Mouse (Mus musculus) myocyte (in vitro differentiated cells): ENCODE measurements at regions not wholly inside any gene's neighbourhood (a gene's known extent, or its start where the extent isn't known, plus 50 kb on each side); places are given as distances from the start of the nearest gene placed in this dataset.

Experiments
- H3K27me3 ChIP-seq: one replicate; pipeline ENCODE4 v1.6.1; 2011; ENCODE audit not compliant: control insufficient read depth, insufficient read depth, insufficient read length
- H3K36me3 ChIP-seq: one replicate; pipeline ENCODE4 v1.6.1; 2011; ENCODE audit not compliant: control insufficient read depth, insufficient read depth
- H3K4me2 ChIP-seq: one replicate; pipeline ENCODE4 v1.6.1; 2011; ENCODE audit warnings: low read depth, control low read depth
- H3K4me3 ChIP-seq: one replicate; pipeline ENCODE4 v1.5.1; 2011; ENCODE audit warnings: mild to moderate bottlenecking, control low read depth, moderate library complexity
- H3K79me2 ChIP-seq: one replicate; pipeline ENCODE4 v1.6.1; 2011; ENCODE audit not compliant: control insufficient read depth, insufficient read depth
- H3ac ChIP-seq: one replicate; pipeline ENCODE4 v1.6.1; 2011; ENCODE audit not compliant: control insufficient read depth, insufficient read length
- CEBPB ChIP-seq: IDR thresholded peaks from 2 replicates; pipeline ENCODE4 v1.6.1; 2011; ENCODE audit warnings: mild to moderate bottlenecking, moderate library complexity; ENCODE audit not compliant: poor library complexity, insufficient read depth, severe bottlenecking
- E2F4 ChIP-seq: IDR thresholded peaks from one replicate; pipeline ENCODE4 v1.6.1; 2011; ENCODE audit warnings: mild to moderate bottlenecking, control low read depth, moderate library complexity; ENCODE audit not compliant: insufficient read depth
- MAX ChIP-seq: IDR thresholded peaks from one replicate; pipeline ENCODE4 v1.6.1; 2011; ENCODE audit warnings: low read depth, mild to moderate bottlenecking, control low read depth
- MYOD1 ChIP-seq, 3 experiments: IDR thresholded peaks; one replicate each; pipeline ENCODE4 v1.6.1; 2011; ENCODE audit warnings: control low read depth in 2 of 3, low read depth in 2 of 3, mild to moderate bottlenecking in 2 of 3, moderate library complexity in 1 of 3; ENCODE audit not compliant: insufficient read length in 2 of 3, control insufficient read depth in 1 of 3
- MYOG ChIP-seq, 3 experiments: IDR thresholded peaks; one replicate each; pipeline ENCODE4 v1.6.1; 2011; ENCODE audit warnings: control low read depth in 2 of 3, low read depth in 2 of 3, mild to moderate bottlenecking in 2 of 3; ENCODE audit not compliant: insufficient read length in 2 of 3, control insufficient read depth in 1 of 3, insufficient read depth in 1 of 3
- POLR2A ChIP-seq: IDR thresholded peaks from one replicate; pipeline ENCODE4 v1.6.1; 2011; ENCODE audit warnings: low read depth, mild to moderate bottlenecking, control low read depth, moderate library complexity; ENCODE audit not compliant: insufficient read length
- POLR2AphosphoS2 ChIP-seq: IDR thresholded peaks from one replicate; pipeline ENCODE4 v1.6.1; 2011; ENCODE audit warnings: low read depth, control low read depth; ENCODE audit not compliant: insufficient read length
- REST ChIP-seq: IDR thresholded peaks from one replicate; pipeline ENCODE4 v1.6.1; 2011; ENCODE audit warnings: mild to moderate bottlenecking, control low read depth, moderate library complexity; ENCODE audit not compliant: insufficient read depth, insufficient read length
- SRF ChIP-seq: IDR thresholded peaks from one replicate; pipeline ENCODE4 v1.6.1; 2011; ENCODE audit warnings: low read depth; ENCODE audit not compliant: control insufficient read depth, insufficient read length
- TCF12 ChIP-seq: IDR thresholded peaks from one replicate; pipeline ENCODE4 v1.6.1; 2011; ENCODE audit warnings: mild to moderate bottlenecking, control low read depth; ENCODE audit not compliant: poor library complexity, insufficient read depth, severe bottlenecking
- TCF3 ChIP-seq: IDR thresholded peaks from one replicate; pipeline ENCODE4 v1.6.1; 2011; ENCODE audit warnings: low read depth, control low read depth; ENCODE audit not compliant: insufficient read length
- USF1 ChIP-seq: IDR thresholded peaks from one replicate; pipeline ENCODE4 v1.6.1; 2011; ENCODE audit warnings: low read depth, mild to moderate bottlenecking, control low read depth, moderate library complexity

- Histone ChIP-seq H3K27me3 (no peaks in the 10 kb centered on the region), H3K4me3 (no peak overlapping the region), H3K79me2 (no peaks in the 10 kb centered on the region), H3K4me2 (no peak overlapping the region), H3K36me3 (no peaks in the 10 kb centered on the region), H3ac (no peak overlapping the region)
- TF ChIP-seq POLR2AphosphoS2 (no peak), POLR2A (no peak), E2F4 (no peak), MYOD1 (IDR thresholded peaks at IDR 0.05; ENCODE audit: control insufficient read depth in 1 of 3, insufficient read length in 2 of 3, low read depth in 2 of 3) (no peak), MAX (no peak), REST (no peak), CEBPB (no peak), TCF3 (no peak), SRF (no peak), MYOG (IDR thresholded peaks at IDR 0.05; ENCODE audit: control insufficient read depth in 1 of 3, insufficient read depth in 1 of 3, insufficient read length in 2 of 3, low read depth in 2 of 3) (no peak), TCF12 (no peak)
These were observed 157.0 kb upstream of the Pgrmc2 start for GRCm38 (mm10) chr3:41239801-41240200.

DNA sequence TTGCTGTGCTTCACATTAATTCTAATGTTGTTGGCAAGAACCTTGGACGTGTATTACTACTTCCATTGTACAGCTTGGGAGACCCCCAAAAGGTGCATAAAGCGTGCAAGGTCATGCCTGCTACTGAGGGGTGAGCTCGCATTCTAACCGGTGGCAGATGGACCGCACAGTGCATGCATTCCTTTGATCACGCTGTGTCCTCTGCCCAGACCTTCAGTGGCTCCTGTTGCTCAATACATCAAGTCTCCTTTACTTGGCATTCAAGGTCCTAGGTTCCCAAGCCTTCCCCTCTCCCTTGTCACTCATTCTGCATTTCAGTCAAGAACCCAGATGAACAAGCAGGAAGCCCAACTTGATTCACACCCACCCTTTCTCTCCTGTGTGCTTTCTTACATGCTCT, 156.4 kb upstream of the Pgrmc2 start:
- Histone ChIP-seq H3K4me3 (no peak overlapping the region), H3K27me3 (no peaks in the 10 kb centered on the region), H3K36me3 (no peaks in the 10 kb centered on the region), H3K4me2 (no peak overlapping the region), H3K79me2 (no peaks in the 10 kb centered on the region), H3ac (no peak overlapping the region)
- TF ChIP-seq SRF (no peak), E2F4 (no peak), POLR2A (no peak), CEBPB (no peak), MAX (no peak), TCF12 (no peak), REST (no peak), POLR2AphosphoS2 (no peak), TCF3 (no peak), MYOD1 (IDR thresholded peaks at IDR 0.05; ENCODE audit: control insufficient read depth in 1 of 3, insufficient read length in 2 of 3, low read depth in 2 of 3) (no peak), MYOG (IDR thresholded peaks at IDR 0.05; ENCODE audit: control insufficient read depth in 1 of 3, insufficient read depth in 1 of 3, insufficient read length in 2 of 3, low read depth in 2 of 3) (no peak)

DNA sequence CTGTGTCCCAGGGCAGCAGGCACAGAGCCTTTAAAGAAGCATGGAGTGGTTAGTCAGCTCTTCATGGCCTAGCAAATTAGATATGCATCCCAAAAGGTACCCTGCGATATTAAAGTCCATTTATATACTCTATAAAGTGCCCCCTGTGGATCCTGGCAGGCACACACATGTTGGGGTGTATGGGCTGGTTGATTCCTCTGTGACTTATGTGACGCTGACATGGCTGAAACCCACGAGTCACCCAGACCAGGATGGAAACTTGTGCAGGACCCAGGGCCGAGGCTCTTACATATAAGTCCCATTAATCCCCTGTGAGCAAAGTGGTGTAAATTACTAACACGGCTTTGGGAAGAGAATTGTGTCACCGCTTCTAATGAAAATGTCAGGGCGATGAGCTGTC, 155.2 kb upstream of the Pgrmc2 start:
- H3K36me3 ChIP-seq = no peaks in the 10 kb centered on the region
- H3K4me2 ChIP-seq = no peak overlapping the region
- TF ChIP-seq MYOD1 (IDR thresholded peaks at IDR 0.05; ENCODE audit: control insufficient read depth in 1 of 3, insufficient read length in 2 of 3, low read depth in 2 of 3) (no peak), POLR2A (no peak), MAX (no peak), SRF (no peak), CEBPB (no peak), TCF12 (no peak)
- no peaks in the 10 kb centered on the region for H3K27me3 ChIP-seq
- H3ac ChIP-seq = no peak overlapping the region
- H3K79me2 ChIP-seq = no peaks in the 10 kb centered on the region
- H3K4me3 ChIP-seq = no peak overlapping the region

- Histone ChIP-seq H3K36me3 (no peaks in the 10 kb centered on the region), H3K4me2 (no peak overlapping the region), H3K27me3 (no peaks in the 10 kb centered on the region), H3K79me2 (no peaks in the 10 kb centered on the region), H3K4me3 (no peak overlapping the region), H3ac (no peak overlapping the region)
- TF ChIP-seq SRF (no peak), MYOG (IDR thresholded peaks at IDR 0.05; ENCODE audit: control insufficient read depth in 1 of 3, insufficient read depth in 1 of 3, insufficient read length in 2 of 3, low read depth in 2 of 3) (no peak), TCF12 (no peak), MAX (no peak), MYOD1 (IDR thresholded peaks at IDR 0.05; ENCODE audit: control insufficient read depth in 1 of 3, insufficient read length in 2 of 3, low read depth in 2 of 3) (no peak), POLR2AphosphoS2 (no peak), TCF3 (no peak), E2F4 (no peak), USF1 (no peak), REST (no peak), POLR2A (no peak)
These were observed 152.8 kb upstream of the Pgrmc2 start for GRCm38 (mm10) chr3:41235610-41236009.

DNA sequence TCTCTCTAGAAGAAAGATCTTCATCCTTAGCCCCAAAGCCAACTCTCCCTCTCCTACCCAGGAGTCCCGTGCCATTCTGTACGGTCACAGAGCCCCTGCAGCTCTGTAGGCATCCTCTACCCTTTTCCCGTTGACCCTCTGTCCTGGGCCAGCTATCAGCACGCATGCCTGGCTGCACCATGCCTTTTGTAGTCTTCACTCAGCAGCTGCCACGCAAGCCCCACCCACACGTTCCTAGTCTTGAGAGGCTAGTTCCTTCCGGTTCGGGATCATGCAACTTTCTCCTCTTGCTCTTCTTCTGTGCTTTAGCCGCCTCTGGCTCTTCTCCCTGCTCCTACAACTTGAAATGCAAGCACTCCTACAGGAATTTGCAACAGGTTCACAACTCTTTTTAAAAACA, 152.1 kb upstream of the Pgrmc2 start:
- H3K27me3 ChIP-seq = no peaks in the 10 kb centered on the region
- H3K4me2 ChIP-seq = no peak overlapping the region
- H3K36me3 ChIP-seq = no peaks in the 10 kb centered on the region
- TF ChIP-seq MYOD1 (IDR thresholded peaks at IDR 0.05; ENCODE audit: control insufficient read depth in 1 of 3, insufficient read length in 2 of 3, low read depth in 2 of 3) = peak in 1 of 3 experiments; percentile 62
- TF ChIP-seq MYOG (IDR thresholded peaks at IDR 0.05; ENCODE audit: control insufficient read depth in 1 of 3, insufficient read depth in 1 of 3, insufficient read length in 2 of 3, low read depth in 2 of 3) = peak in 1 of 3 experiments; percentile 44
- TF ChIP-seq USF1 = no peak
- H3ac ChIP-seq = no peak overlapping the region
- no peaks in the 10 kb centered on the region for H3K79me2 ChIP-seq
- H3K4me3 ChIP-seq = no peak overlapping the region
